Mouse (Mus musculus) megakaryocyte-erythroid progenitor cell, adult 5 weeks (primary cell): ENCODE measurements around the gene Hs3st6. TPM values are rescaled to one million over a fixed set of nuclear protein-coding genes. Genes with fewer than 3 reads are reported as not detected.

Source experiments
- polyA plus RNA-seq: library from polyadenylated mRNA; stranded (reverse); fragments of >175 nt; gene quantifications from 2 replicates; pipeline ENCODE4 v1.2.3, GENCODE M21; 2012

Hs3st6 gene
- polyA plus RNA-seq: 0.26 and 0.34 TPM in 2 replicates

DNA sequence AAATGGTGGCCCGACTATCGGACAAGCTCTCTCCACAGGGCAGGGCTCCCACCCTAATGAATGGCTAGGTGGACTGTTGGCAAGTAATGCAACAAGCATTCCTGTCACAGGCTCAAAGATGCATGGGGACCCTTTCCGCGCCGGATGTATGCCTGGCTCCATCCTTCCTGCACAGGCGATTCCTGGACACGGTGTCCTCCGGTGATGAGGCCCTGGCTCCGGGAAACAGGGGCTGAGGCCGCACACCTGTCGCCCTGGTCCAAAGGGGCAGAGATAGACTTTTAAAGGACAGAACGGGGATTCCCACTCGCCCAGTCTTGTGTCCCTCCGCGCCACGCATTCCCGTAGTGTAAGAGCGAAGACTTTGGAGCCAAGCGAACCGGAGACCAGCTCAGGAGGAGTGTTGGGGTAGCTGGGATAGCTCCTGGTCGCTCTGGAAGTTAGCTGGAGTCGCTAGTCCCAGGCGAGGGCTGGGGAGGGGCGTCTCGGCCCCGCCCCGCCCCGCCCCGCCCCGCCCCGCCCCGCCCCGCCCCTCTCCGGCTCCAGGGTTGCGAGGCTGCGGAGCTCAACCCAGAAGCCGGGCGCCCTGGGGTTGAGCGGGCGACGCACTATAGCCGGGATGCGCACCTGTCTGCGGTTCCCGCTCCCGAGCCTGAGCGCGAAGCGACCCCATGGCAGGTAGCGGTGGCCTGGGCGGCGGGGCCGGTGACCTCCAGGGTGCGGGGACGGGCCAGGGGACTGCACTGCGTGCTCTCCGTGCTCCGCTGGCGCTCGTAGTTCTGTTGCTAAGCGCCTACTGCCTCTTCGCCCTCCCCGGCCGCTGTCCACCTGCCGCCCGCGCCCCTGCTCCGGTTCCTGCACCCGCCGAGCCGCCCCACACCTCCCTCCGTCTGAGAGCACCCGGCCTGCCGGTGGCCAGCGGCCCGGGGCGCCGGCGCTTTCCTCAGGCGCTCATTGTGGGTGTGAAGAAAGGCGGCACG lies at the start of gene Hs3st6:
TSS of gene Hs3st6 (plus strand) at position 574 of the 980 bp plus-strand sequence.

DNA sequence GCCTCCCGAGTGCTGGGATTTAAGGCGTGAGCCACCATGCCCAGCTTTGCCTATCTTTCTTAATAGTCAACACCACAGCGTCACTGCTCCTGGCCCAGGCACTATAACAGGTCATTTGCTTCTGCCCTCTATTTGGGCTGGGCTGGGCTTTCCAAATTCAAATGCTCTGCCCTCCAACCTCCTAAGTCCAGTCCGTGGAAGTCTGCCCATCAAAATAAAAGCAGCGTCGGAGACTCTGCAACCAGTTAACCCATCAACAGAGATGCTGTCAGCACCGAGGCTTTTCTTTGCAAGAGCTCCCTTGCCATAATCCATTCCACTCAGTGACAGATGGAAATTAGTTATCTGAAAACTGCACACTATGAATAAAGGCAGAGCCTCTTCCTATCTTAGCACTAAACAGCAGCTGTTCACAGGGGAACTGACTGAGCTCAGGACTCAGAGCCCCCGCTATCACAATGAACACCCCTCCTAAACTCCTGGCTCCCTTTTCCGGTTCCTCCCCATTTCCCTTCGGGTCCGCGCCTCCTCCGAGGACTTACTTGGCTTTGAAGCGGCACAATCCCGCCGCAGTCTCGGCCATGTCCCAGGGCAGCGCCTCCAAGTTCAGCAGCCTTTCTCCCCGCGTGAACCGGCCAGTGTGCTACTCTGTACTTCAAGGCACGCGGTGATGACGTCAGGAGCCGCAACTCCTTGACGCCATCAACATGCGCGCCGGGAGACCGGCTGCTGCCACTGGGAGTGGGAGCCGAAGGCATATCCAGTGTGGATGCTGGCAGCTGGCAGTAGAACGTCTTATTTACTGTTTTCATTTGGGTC lies 45.6 kb upstream of the Hs3st6 start, which contains the start of gene Tbl3:
TSS of gene Tbl3 (minus strand) at position 679 of the 819 bp plus-strand sequence.

DNA sequence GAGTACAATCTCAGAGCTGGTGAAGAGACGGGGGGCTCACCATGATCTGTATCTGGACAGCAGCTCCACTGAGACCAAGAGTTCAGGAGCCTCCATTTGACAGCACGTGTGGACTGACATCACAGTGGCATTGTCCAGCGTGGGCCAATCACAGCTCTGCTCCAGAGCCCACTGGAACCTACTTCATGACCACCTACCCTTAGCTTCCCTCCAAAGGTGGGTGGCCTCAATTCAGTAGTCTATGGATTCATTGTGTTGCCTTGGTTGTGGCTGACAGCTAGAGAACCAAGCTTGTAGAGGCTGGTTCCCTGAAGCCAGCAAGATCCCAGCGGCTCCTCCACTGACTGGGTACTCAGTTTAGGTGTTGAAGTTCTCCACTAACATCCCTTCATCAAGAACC lies 34.8 kb upstream of the Hs3st6 start, which contains the start of the genes Rnf151 and Rps2:
TSS of gene Rnf151 (minus strand) at position 121 of the 400 bp plus-strand sequence.
TSS of gene Rps2 (plus strand) at position 174 of the 400 bp plus-strand sequence.

DNA sequence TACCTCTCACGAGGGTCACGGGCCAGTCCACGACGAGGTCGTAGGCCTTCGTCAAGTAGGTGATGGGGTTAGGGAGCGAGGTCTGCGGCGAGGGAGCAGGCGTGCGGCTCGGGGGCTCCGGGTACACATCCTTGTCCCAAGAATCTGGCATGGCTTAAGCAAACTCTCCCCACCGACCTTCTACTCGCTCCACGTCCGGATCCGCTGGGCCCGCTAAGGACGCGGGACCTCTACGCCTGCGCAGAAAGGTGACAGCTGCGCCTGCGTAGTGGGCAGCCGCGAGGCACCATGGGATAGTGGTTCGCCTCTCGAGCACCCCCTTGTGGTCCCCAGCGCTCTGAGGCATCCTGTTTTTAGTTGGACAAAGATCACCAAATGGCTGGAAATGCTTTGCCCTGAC lies 28.6 kb upstream of the Hs3st6 start, which contains the start of gene Ndufb10:
TSS of gene Ndufb10 (minus strand) at position 295 of the 400 bp plus-strand sequence.

DNA sequence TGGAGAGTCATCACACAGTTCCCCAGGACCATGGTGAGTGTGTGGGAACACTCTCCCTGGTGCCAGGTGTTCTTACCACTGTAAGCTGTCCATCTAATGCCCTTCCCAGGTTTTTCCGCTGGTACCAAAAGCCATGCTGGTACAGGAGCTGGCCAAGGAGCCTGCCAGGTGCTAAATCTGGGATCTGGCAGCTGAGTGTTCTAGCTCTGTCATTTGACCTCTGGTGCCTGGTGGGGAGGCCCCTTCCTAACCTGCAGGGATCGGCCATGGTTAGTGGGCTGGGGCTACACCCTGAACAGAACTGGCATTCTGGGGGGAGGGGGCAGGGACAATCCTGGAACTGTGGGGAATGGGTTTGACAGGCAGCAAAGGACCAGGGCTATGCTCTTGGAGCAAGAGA lies 25.2 kb upstream of the Hs3st6 start, which contains the start of gene Rpl3l:
TSS of gene Rpl3l (plus strand) at position 203 of the 400 bp plus-strand sequence.

DNA sequence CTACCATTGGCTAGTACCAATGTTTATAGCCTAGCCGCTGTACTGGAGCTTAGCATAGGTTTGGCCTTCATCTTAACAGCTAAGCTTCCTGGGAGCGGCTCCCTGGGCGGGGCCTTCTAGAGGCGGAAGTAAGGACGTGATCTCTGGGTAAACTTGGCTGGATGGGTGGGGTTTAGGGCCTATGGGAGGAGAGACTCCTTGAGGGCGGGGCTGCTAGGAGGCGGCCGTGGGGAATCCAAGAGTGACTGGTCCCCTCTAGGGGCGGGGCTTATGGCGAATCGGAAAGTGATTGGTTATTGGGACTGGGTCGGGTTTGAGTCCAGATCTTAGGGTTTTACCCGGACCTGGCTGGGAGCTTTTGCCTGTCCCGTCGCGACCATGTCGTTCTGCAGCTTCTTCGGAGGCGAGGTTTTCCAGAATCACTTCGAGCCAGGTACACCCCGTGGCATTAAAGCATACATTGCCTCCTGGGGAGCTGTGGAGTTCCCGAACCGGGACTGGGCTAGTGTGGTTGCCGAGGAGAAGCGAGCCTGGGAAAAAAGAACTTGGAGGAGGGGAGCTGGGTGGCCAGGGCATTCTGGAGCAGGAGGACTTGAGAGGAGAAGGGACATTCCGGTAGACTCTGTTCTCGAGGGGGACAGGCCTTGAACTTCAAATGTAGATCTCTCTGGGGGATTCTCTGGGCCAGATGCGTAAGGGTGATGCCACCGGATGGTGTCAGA lies 16.3 kb upstream of the Hs3st6 start, which contains the start of gene Msrb1:
TSS of gene Msrb1 (plus strand) at position 313 of the 722 bp plus-strand sequence.

DNA sequence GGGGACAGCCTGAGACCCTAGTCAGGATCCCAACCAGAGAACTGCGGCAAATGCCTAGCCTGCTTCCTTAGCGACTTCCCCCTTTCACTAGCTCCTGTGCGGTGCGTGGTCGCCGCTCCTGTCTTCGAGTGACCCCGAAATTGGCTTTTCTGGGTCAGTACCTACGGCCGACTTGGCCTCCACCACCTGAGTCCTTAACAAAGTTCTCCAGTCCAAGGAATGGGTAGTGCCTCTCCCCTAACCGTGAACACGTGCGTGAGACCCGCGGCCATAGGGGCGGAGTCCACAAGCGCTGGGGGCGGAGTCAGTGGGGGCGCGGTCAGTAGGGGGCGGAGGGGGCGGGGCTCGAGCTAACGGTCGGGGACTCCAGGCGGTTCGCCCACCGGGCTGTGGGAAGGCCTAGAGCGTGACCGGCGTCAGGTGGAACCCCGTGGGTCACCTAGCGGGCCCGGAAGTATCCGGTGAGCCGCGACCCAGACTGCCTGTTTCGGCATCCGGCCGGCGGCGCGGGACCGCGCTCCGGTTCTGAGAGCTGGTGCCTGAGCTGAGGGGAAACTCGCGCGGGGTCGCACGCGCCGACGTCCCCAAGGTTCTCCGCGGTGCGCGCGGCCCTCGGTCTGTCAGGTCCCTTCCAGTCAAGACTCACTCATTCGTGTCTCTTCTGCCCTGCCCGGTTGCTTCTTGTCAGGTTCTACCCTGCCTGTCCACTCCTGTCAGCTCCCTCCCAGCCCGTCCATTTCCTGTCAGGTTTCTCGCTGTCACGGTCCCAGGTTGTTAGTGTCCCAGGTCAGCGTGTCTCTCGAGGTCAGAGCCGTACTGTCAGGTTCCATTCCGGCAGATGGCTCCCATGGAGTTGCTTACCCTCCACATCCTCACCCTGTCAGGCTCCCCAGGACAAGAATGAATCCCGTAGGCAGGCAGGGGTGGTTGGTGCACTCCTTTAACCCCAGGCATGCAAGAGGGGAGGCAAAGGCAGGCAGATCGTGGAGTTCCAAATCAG lies 51.5 kb downstream of the Hs3st6 start, which contains the start of gene Meiob:
TSS of gene Meiob (plus strand) at position 338 of the 1,000 bp plus-strand sequence.

Other genes with a start within 250 kb of the Hs3st6 start
- 245 and 258 TPM in 2 replicates for gene Traf7, start 225.1 kb upstream of the Hs3st6 start, polyA plus RNA-seq
- 0.11 and 0.31 TPM in 2 replicates for gene Rab26, start 218.8 kb upstream of the Hs3st6 start, polyA plus RNA-seq
- gene Pkd1, start 203.2 kb upstream of the Hs3st6 start, polyA plus RNA-seq: 8.2 and 11.0 TPM in 2 replicates
- gene Tsc2, start 120.4 kb upstream of the Hs3st6 start, polyA plus RNA-seq: 54.9 and 75.1 TPM in 2 replicates
- gene Nthl1, start 120.3 kb upstream of the Hs3st6 start, polyA plus RNA-seq: 13.1 and 14.7 TPM in 2 replicates
- gene Slc9a3r2, start 102.7 kb upstream of the Hs3st6 start, polyA plus RNA-seq: 6.3 and 8.8 TPM in 2 replicates
- gene Npw, start 94.5 kb upstream of the Hs3st6 start, polyA plus RNA-seq: 1.1 and 1.8 TPM in 2 replicates
- 115 and 133 TPM in 2 replicates for gene Zfp598, start 83.3 kb upstream of the Hs3st6 start, polyA plus RNA-seq
- 0.09 and 0.17 TPM in 2 replicates for gene Syngr3, start 63.0 kb upstream of the Hs3st6 start, polyA plus RNA-seq
- gene Gfer, start 56.8 kb upstream of the Hs3st6 start, polyA plus RNA-seq: 83.1 and 98.4 TPM in 2 replicates
- gene Noxo1, start 56.8 kb upstream of the Hs3st6 start, polyA plus RNA-seq: 1.4 and 1.9 TPM in 2 replicates
- 27.5 and 29.5 TPM in 2 replicates for gene Tbl3, start 45.3 kb upstream of the Hs3st6 start, polyA plus RNA-seq
- gene Rnf151, start 34.9 kb upstream of the Hs3st6 start, polyA plus RNA-seq: 0.10 and 0.29 TPM in 2 replicates
- 3,004 and 3,175 TPM in 2 replicates for gene Rps2, start 34.9 kb upstream of the Hs3st6 start, polyA plus RNA-seq
- gene Ndufb10, start 28.5 kb upstream of the Hs3st6 start, polyA plus RNA-seq: 406 and 479 TPM in 2 replicates
- 0.62 and 0.84 TPM in 2 replicates for gene Rpl3l, start 25.2 kb upstream of the Hs3st6 start, polyA plus RNA-seq
- 41.5 and 68.8 TPM in 2 replicates for gene Msrb1, start 16.3 kb upstream of the Hs3st6 start, polyA plus RNA-seq
- gene Meiob, start 51.3 kb downstream of the Hs3st6 start, polyA plus RNA-seq: not detected in 2 replicates
- 23.5 and 28.8 TPM in 2 replicates for gene Hagh, start 87.2 kb downstream of the Hs3st6 start, polyA plus RNA-seq
- 4.0 and 4.1 TPM in 2 replicates for gene Fahd1, start 97.4 kb downstream of the Hs3st6 start, polyA plus RNA-seq
- 0.05 and 0.10 TPM in 2 replicates for gene Igfals, start 113.0 kb downstream of the Hs3st6 start, polyA plus RNA-seq
- 90.9 and 102 TPM in 2 replicates for gene Nubp2, start 133.4 kb downstream of the Hs3st6 start, polyA plus RNA-seq
- 36.2 and 37.4 TPM in 2 replicates for gene Spsb3, start 133.7 kb downstream of the Hs3st6 start, polyA plus RNA-seq
- gene Eme2, start 142.1 kb downstream of the Hs3st6 start, polyA plus RNA-seq: 16.0 and 16.9 TPM in 2 replicates
- 84.7 and 84.8 TPM in 2 replicates for gene Mrps34, start 142.1 kb downstream of the Hs3st6 start, polyA plus RNA-seq
- 19.9 and 26.0 TPM in 2 replicates for gene Nme3, start 143.5 kb downstream of the Hs3st6 start, polyA plus RNA-seq
- gene Mapk8ip3, start 184.0 kb downstream of the Hs3st6 start, polyA plus RNA-seq: 47.5 and 84.7 TPM in 2 replicates
- 21.6 and 25.1 TPM in 2 replicates for gene Jpt2, start 207.7 kb downstream of the Hs3st6 start, polyA plus RNA-seq